Mouse (Mus musculus) layer of hippocampus, adult 9-11 months (tissue): ENCODE results near the gene Tmem11.
"Not testable (repeated sequence)": the region's sequence is repeated elsewhere in the genome, so short reads cannot be mapped to it uniquely, and the experiment has no call there.

ENCODE experiments used
- DNase-seq: peaks from one replicate; pipeline ENCODE4 v3.0.0; 2022

Tmem11 gene

GRCm38 (mm10) chr11:60878675-60879294 is at the start of gene Tmem11:
Tmem11 (minus strand) TSS chr11:60879272.
- peak; percentile 98 for DNase-seq

DNA sequence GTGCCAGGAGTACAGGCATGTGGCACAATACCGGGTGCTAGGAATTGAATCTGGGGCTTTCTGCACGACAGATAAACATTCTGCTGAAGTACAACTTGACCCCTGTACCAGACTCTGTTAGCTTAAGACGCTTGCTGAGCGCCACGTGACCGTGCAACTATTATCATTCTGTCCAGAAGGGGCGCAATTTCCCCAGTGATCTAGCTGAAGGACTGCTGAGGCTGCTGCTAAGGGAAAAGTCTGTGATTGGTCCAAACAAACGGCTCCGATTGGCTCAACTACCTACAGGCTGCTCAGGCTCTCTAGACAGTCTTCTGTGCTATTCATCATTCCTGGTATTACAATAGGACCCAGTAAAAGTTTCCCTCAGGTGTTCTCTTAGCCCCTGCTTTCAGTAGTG is 48.2 kb upstream of the Tmem11 start:
- DNase-seq = peak; percentile 90

DNA sequence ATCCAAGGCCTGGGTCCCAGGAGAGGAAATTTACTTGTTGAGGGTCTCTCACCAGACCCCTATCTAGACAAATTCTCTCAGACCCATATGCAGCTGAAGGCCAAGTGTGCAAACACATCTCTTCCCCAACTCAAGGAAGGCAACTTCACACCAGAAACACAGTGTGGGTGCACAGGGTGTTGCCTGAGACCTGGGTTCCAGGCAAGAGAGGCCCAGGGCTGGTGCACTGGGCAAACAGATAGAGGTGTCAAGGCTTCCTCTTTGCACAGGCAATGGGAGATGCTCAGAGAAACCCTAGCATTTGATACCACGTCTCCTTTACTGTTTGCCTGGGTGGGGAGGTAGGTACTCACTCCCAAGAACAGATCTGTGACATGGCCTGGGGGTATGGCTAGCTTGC is 45.9 kb upstream of the Tmem11 start:
- no peak for DNase-seq

GRCm38 (mm10) chr11:60924498-60924897 is 45.4 kb upstream of the Tmem11 start:
- no peak for DNase-seq

GRCm38 (mm10) chr11:60922964-60923363 is 43.9 kb upstream of the Tmem11 start:
- no peak for DNase-seq

- DNase-seq = no peak
Observed at GRCm38 (mm10) chr11:60922195-60922594, 43.1 kb upstream of the Tmem11 start.

DNA sequence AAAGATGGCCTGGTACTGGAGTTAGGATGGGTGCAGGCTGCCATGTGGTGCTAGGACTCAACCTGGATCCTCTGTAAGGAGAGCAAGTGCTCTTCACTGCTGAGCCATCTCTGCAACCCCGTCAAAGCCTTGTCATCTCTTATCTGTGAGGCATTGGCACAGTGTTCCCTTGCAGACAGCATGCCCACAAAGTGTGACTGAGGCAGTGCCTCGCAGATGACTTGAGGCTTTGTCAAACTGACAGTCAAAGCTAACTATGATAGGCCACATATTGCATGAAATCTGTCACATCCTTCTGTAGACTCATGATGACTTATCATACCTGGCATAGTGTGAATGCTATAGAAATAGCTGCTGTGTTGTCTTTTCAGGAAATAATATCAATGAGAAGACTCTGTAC is 40.9 kb upstream of the Tmem11 start:
- DNase-seq = peak; percentile 56

- no peak for DNase-seq
Observed at GRCm38 (mm10) chr11:60915201-60915600, 36.1 kb upstream of the Tmem11 start.

GRCm38 (mm10) chr11:60914491-60914890 is 35.4 kb upstream of the Tmem11 start, which contains the start of gene Natd1:
Natd1 (minus strand) TSS chr11:60914750.
- no peak for DNase-seq

- DNase-seq = peak; percentile 91
Observed at GRCm38 (mm10) chr11:60913301-60914196, 34.5 kb upstream of the Tmem11 start.

- no peak for DNase-seq
Observed at GRCm38 (mm10) chr11:60912525-60912973, 33.5 kb upstream of the Tmem11 start.

DNA sequence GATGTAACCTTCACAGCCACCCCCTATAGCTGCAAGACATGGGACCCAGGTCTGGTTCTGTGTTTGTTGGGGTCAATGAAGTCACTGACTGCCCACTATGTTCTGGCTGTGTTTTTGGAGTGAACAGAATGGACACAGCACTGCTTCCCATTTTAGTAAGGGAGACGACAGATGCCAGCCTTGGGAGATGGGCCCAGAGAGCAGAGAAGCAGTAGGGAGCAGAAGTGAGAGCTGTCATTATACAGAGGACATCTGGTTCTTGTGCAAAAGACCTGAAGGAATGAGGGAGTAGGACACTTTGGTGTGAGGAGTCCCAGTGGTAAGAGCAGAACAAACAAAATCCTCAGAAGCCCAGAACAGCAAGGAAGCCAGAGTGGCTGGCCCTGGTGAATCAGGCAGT is 30.6 kb upstream of the Tmem11 start:
- DNase-seq = no peak

- DNase-seq = no peak
Observed at GRCm38 (mm10) chr11:60908073-60908472, 29.0 kb upstream of the Tmem11 start.

GRCm38 (mm10) chr11:60906449-60906848 is 27.4 kb upstream of the Tmem11 start:
- DNase-seq = no peak

DNA sequence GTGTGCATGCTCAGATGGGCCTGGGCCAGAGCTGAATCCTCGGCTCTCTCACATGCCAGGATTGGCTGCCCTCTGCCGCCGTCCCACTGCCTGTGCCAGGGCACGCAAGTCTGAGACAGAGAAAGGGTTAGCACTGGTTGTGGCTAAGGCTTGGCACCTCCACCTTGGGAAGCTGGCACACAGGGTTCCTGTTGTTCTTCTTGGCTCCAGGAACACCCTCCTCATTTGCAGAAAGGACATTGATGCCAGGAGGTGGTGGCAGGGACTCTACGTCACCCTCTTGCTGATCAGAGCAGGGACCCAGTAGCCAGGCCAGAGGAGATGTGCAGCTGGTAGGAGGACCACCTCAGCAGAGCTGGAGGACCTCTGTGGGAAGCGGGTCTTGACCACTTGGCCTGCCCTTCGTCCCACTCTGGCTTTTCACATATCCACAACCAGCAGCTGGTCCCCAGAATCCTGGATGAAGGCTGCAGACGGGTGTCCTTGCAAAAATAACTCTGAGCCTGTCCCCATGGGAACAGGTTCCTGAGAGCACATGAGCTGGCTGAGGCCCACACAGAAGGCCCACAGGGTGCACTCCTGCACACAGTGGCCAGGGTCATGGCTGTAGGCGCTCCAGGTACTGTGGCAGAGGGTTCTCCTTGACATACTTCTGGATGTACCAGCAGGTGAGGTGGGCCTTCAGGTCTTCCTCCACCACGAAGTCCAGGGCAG is 26.5 kb upstream of the Tmem11 start:
- no peak for DNase-seq

DNA sequence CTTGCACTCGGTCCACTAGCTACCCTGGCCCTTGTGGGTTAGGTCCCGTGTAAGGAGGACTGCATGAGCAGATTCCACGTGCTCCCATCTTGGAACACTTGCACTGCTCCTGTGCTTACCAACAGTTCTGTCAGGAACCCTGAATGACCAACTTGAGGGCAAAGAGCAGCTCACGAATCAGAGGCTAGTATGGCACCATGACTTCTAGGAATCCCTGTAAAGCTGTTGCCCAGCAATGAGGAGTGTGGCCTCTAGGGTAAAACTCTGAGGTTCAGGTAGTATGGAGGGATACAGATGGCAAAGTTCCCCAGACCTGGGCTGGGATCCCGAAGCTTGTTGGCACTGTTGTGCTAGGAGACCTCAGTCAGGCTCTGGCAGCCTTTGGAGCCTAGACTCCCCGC is 24.6 kb upstream of the Tmem11 start:
- no peak for DNase-seq

GRCm38 (mm10) chr11:60902486-60902885 is 23.4 kb upstream of the Tmem11 start:
- DNase-seq = no peak

DNA sequence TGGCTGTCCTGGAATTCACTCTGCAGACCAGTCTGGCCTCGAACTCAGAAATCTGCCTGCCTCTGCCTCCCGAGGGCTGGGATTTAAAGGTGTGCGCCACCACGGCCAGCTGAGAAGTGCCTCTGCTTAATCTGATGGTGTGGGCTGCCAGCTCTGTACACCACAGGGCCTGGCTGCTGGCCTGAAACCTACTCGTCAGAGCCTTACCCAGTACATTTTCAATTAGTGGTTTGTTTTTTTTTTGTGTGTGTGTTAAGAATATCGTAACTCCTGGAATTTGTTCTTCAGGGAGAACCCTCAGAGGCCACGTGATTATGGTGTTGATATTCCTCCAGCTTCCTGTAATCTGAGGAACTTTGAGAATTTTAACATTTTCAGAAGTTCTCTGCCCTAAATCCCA is 22.9 kb upstream of the Tmem11 start:
- no peak for DNase-seq

DNA sequence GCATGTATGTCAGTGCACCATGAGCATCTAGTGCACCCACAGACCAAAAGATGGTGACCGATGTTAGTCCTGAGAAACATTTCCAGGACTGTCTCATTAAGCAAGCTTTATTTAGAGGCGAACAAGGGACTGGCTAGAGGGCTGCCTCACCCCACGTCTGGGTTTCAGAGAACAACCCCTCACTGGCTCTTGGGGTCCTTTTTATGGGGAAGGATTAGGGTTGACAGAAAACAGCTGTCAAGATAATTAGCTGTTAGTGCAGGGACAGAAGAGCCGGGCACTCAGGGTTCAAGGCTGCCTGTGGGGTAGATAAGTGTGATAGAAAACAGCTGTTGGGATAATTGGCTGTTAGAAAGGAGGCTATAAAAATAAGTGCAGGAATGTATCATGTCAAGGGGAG is 16.8 kb upstream of the Tmem11 start:
- DNase-seq = no peak

GRCm38 (mm10) chr11:60890744-60891143 is 11.7 kb upstream of the Tmem11 start:
- DNase-seq = no peak

DNA sequence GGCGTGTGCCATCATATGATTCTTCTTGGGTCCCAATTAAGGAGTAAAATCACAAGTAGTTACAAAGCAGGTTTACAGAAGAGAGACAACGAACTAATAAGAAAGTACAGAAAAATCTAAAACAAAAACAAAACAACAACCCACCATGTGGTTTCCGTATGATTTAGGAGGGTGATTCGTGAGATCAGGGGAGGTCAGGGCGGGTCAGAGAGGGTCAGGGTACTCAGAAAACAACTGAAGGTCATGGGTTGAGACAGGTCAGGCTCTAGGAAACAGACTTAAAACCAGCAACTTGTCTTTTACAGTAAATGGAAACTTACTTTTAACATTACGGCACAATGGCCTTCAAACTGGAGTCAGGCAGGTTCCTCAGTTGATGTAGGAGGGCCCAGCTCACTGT is 11.2 kb upstream of the Tmem11 start:
- DNase-seq = no peak

DNA sequence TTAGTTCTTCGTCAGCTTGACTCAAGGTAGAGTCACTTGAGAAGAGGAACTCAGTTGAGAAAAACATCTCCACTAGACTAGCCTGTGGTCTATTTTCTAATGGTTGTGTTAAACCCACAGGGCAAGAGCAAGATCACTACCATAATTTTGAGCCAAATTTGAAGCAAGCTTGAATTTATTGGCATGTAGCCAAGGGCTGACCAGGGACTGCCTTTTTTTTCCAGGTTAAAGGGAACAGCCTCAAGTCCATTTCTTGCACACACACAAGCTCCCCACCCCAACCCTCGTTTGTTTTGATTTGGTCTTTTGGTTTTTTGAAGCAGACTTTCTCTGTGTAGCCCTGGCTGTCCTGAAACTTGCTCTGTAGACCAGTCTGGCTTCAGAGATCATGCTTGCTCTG is 10.8 kb upstream of the Tmem11 start:
- no peak for DNase-seq

GRCm38 (mm10) chr11:60886986-60887385 is 7.9 kb upstream of the Tmem11 start:
- DNase-seq = not testable (repeated sequence)

GRCm38 (mm10) chr11:60882386-60882785 is 3.3 kb upstream of the Tmem11 start:
- no peak for DNase-seq
